Mouse (Mus musculus) lung, postnatal 10 days (tissue): ENCODE measurements around the gene Chd8.

Experiments
- DNase-seq: peaks from one replicate; pipeline ENCODE4 v3.0.0; 2021

The Chd8 gene

DNA sequence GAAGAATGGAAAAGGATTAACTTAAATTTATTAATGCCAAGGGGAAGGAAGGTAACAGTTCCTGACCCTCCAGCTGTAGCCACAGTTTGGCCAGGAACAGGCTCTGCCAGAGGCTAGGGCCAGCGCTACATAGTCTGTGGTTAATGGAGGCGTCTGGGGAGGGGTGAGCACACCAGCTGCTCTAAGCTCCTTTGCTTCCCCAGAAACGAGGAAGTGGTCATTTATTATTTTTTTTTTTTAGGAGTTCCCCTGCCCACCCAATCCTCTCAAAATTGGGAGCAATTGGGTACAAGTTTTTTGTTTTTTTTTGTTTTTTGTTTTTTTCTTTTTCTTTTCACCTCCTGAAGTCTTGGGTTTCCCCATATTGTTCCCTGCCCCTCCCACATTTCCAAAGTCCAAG is 59.4 kb downstream of the Chd8 start:
- DNase-seq: peak; percentile 3

DNA sequence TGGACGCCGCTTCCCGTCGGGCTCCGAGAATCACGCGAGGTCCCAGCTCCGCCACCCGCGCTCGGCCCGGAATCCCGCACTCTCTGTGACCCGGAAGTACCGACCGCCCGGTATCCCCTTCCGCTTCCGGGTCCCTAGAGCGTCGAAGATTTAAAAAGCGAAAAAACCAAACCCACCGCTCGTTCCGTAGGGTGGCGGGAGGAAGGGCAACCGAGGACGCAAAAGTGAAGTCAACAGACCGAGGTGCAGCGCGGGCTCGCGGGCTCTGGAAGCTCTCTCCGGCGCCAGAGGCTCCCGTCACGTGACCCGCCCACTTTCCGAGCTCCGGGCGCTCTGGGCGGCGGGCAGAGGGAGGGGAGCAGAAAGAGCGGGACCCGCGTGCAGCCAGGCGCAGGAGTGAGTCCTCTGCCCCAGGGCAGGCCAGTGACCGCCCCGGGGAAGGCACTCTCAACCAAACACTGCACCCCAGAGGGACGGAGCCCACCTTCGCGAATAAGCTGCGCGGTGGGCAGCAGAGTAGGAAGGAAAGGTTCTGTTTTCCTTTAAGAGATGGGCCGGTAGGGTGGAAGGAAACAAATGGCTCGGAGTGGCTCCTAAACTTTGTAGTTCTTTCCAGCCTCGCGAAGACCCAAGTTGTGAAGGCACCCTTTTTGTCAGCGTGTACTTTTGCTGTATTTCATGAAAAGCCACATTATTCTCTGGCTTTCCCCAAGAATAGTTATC is 60.3 kb downstream of the Chd8 start, which contains the start of gene Supt16:
Gene Supt16, minus strand, starts transcription at position 261 of the 723 bp plus-strand sequence.
- peak; percentile 88 for DNase-seq

DNA sequence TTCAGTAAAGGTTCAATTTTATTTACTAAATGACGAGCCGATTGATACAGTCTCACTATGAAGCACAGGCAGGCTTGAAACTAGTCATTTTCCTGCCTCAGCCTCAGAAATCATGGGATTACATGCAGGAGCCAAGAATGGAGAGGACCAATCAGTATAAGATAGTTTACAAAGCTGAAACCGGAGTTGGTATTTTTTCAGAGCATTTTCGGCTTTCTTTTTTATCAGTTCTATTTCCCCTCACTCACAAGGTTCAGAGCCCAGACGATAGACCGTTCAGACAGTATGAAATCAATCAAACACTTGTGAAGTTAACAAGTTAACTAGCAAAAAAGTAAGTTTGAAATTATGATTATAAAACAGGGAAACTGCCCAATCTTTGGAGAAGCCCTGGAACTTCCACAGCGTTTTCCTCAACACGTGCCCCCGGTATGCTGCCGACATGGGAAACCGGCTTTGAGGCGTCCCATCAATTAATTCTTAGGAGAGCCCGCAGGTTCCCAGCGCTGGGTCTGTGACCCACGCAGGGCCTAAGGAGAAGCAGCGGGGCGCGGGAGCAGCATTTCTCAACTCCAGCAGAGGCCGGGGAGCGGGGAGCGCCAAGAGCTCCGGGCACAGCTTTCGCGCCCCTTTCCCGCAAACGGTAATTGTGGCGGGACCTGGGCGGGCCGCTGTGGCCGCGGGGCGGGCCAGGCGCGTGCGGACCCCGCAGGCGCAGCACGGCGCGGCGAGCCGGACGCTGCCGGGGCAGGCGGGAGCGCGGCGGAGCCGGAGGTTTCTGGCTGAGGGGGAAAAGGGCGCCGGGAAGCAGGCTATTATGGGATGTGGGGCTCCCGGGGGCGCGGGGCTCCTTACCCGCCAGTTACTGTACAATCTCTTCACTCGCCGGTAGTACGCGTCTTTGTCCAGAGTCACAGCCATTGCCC is 61.1 kb downstream of the Chd8 start:
- DNase-seq: no peak

DNA sequence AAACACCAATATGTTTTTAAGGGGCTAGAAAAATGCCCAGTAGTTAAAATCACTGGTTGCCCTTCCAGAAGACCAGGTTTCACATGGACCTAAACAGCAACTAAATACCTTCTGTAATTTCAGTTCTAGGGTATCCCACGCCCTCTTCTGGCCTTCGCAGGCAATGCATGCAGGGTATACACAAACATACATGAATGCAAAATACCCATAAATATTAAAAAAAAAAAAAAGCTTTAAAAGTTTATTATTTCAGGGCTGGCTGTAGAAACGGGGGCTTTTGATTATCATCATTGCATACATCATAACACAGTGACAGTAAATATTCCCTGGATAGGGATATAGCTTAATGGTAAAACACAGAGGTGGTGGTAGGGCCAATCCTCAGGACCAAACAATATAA is 61.9 kb downstream of the Chd8 start:
- peak; percentile 65 for DNase-seq

DNA sequence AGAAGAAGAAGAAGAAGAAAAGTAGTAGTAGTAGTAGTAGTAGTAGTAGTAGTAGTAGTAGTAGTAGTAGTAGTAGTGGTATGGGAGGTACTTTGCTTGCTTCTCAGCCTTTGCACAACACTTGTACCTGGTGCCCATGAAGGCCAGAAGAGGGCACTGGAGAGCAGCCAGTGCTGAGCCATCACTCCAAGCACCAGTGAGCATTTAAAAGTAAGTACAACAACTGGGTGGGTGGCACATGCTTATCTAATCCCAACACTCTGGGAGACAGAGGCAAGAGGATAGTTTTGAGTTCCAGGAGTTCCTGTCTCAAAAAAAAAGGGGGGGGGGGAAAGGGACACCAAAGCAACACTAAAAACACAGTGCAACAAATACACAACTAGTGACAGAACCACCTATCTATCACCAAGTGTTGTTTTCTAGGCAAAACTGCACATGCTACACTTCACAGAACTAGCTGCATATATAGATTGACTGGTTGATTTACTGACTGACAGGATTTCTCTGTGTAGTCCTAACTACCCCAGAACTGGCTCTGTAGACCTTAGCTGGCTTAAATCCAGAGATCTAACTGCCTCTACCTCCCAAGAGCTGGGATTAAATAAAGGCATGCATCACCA is 66.7 kb downstream of the Chd8 start:
- peak; percentile 45 for DNase-seq

DNA sequence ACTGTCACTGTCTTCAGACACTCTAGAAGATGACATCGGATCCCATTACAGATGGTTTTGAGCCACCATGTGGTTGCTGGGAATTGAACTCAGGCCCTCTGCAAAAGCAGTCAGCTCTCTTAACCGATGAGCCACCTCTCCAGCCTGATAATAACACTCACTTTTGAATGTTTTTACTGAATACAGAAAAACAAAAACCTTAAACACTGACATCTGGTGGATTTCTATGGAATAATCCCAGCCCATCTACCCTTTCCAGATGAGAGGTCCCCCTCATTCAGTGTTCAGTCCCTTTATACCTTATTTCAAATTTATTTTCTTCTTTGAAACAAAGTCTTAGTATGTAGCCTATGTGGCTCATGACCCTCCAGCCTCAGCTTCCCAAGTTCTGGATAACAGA is 68.1 kb downstream of the Chd8 start:
- DNase-seq: no peak

DNA sequence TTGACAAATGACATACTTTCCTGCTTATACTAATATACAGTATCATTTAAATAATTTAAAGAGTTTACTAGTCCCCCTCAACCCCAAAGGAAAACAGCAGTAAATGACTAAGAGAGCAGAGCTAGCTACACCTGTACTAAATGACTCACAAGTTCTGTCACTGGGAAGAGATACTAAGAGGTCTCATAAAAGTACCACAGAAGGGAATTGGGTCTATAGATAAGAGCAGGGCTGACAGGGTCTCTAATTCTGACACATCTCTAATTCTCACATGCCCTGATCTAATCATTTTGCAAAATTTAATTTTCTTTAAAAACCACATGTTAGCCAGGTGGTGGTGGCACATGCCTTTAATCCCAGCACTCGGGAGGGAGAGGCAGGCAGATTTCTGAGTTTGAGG is 68.8 kb downstream of the Chd8 start:
- DNase-seq: no peak

DNA sequence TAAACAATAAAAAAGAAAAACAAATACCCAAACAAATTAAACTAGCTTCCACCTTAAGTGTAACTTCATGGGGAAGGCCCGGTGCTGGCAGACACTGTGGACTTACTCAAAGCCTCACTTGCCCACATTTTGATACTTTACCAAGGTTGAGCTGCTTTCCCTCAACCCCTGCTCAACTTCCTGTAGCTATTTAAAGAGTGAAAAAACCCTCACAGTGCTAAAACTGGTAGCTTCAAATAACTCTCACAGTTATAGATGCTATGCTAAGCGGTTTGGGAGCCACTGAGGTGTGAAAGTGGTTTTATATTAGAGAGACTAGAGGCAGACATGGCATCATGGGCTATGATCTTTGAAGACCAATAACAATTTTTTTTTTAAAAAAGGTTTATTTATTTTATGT is 91.0 kb downstream of the Chd8 start:
- DNase-seq: no peak

DNA sequence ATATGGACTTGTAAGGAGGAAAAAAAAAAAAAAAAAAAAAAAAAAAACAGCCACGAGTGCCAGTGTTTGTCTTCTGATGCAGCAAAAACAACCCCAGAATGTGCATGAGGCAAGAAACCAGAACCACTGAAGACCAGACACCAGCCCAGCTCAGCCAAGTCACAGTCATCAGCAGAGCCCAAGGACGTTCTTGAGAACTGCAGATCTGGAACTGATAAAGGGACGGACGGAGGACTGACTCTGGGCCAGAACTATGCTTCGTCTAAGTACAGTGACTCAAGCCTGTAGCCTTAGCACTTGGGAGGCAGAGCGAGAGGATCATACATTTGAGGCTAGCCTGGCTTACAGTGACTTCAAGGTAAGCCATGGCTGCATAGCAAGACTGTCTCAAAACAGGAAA is 96.7 kb downstream of the Chd8 start:
- DNase-seq: no peak

DNA sequence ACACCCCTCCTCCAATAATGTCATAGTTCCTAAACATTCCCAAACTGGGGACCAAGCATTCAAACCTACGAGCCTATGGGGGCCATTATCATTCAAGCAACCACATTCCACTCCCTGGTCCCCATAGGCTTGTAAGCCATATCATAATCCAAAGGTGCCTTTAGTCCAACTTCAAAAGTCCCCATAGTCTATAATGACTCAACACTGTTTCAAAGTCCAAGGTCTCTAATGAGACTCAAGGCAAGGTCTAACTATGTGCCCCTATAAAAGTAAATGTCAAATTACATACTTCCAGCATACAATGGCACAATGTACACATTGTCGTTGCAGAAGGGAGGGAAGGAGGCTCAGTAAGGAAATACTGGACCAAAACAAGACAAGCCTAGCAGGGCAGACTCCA is 102.6 kb downstream of the Chd8 start:
- DNase-seq: no peak

DNA sequence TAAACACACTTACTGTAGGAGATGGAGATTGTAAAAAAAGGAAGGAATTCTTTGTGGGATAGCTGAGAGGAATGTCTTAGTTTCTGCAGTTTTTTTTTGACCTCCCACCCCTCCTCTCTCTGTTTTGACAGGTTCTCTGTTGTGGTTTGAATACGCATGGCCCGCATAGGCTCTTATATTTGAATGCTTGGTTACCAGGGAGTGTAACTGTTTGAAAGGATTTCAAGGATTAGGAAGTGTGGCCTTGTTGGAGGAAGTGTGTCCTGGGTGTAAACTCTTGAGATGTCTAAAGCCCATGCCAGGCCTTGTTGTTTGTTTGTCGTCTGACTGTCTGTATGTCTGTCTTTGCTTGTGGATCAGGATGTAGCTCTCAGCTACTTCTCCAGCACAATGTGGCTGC is 105.0 kb downstream of the Chd8 start:
- DNase-seq: no peak

DNA sequence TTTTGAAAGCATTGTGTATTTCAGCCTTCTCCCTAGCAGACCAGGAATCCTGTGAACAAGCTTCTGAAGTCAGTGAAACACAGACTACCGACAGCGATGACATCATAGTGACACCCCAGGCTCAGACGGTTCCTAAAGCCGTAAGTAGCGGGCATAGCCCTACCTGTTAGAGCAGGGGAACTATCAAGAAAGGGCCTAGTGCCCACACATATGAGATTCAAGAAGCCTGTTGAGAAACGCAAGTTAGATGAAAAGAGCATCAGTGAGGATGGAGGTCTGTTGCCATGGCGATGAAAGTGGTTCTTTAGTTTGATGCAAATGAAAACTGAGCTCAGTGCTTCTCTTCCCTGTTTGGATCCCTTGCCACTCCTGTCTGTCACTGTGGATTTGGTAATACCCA is 105.4 kb downstream of the Chd8 start:
- no peak for DNase-seq

DNA sequence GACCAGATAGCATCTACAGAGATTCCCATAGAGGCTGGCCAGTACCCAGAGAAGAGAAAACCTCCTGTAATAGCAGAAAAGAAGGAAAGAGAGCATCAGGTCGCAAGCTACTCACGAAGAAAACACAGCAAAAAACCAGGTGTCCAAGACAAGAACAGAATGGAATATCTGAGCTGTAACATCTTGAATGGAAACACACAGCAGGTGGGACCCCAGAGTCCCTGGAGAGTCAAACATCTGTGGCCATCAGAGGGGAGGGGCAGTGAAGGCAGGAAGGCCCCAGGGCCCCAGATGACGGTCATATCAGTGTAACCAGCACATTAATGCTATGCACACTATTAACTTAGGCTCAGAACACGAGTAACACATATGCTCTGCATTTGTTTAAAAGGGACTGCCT is 107.7 kb downstream of the Chd8 start:
- no peak for DNase-seq
